Mouse (Mus musculus) cerebral cortex, adult 2 months (tissue): ENCODE data around the gene Dennd5b.

ENCODE experiments used
- WGBS: fragments of 180-500 bp; shearing (Covaris S2); methylation state at CpG from one replicate; pipeline ENCODE4 v1.1.7; 2018; 5-methylcytosine and 5-hydroxymethylcytosine counted together

Dennd5b gene

GRCm38 (mm10) chr6:149100174-149101075 is 1.1 kb downstream of the Dennd5b start:
- 2% methylated on average over 52 of the region's 52 CpGs for WGBS

- WGBS: 90% methylated on average over 1 of the region's 1 CpGs
These were observed 4.2 kb downstream of the Dennd5b start for GRCm38 (mm10) chr6:149097276-149097675.

- 88% methylated on average over 2 of the region's 2 CpGs for WGBS
These were observed 5.2 kb downstream of the Dennd5b start for GRCm38 (mm10) chr6:149096233-149096632.

- WGBS: 42% methylated on average over 6 of the region's 6 CpGs
These were observed 6.1 kb downstream of the Dennd5b start for GRCm38 (mm10) chr6:149095389-149095788.

GRCm38 (mm10) chr6:149094555-149094954 is 6.9 kb downstream of the Dennd5b start:
- 33% methylated on average over 1 of the region's 1 CpGs for WGBS

GRCm38 (mm10) chr6:149093465-149093864 is 8.0 kb downstream of the Dennd5b start:
- 59% methylated on average over 5 of the region's 5 CpGs for WGBS

GRCm38 (mm10) chr6:149092406-149092805 is 9.1 kb downstream of the Dennd5b start:
- WGBS: 71% methylated on average over 6 of the region's 6 CpGs

- WGBS: 87% methylated on average over 1 of the region's 1 CpGs
These were observed 24.2 kb downstream of the Dennd5b start for GRCm38 (mm10) chr6:149077136-149077808.

GRCm38 (mm10) chr6:149073854-149074253 is 27.6 kb downstream of the Dennd5b start:
- WGBS: 48% methylated on average over 4 of the region's 4 CpGs

GRCm38 (mm10) chr6:149072873-149073272 is 28.6 kb downstream of the Dennd5b start:
- 53% methylated on average over 3 of the region's 3 CpGs for WGBS

GRCm38 (mm10) chr6:149070592-149071124 is 30.8 kb downstream of the Dennd5b start:
- 71% methylated on average over 4 of the region's 4 CpGs for WGBS

GRCm38 (mm10) chr6:149060670-149061387 is 40.7 kb downstream of the Dennd5b start:
- WGBS: 46% methylated on average over 5 of the region's 5 CpGs

GRCm38 (mm10) chr6:149057947-149058391 is 43.5 kb downstream of the Dennd5b start:
- 31% methylated on average over 3 of the region's 3 CpGs for WGBS

- WGBS: 84% methylated on average over 2 of the region's 2 CpGs
These were observed 46.7 kb downstream of the Dennd5b start for GRCm38 (mm10) chr6:149054780-149055179.

GRCm38 (mm10) chr6:149050978-149051723 is 50.3 kb downstream of the Dennd5b start:
- 72% methylated on average over 4 of the region's 4 CpGs for WGBS

GRCm38 (mm10) chr6:149040099-149040498 is 61.4 kb downstream of the Dennd5b start:
- 79% methylated on average over 4 of the region's 4 CpGs for WGBS

- WGBS: 66% methylated on average over 5 of the region's 5 CpGs
These were observed 69.3 kb downstream of the Dennd5b start for GRCm38 (mm10) chr6:149032198-149032597.

GRCm38 (mm10) chr6:149018431-149018830 is 83.0 kb downstream of the Dennd5b start:
- WGBS: 87% methylated on average over 5 of the region's 5 CpGs

- WGBS: 59% methylated on average over 7 of the region's 7 CpGs
These were observed 96.5 kb downstream of the Dennd5b start for GRCm38 (mm10) chr6:149005009-149005408.

GRCm38 (mm10) chr6:148994327-148994999 is 107.0 kb downstream of the Dennd5b start:
- 78% methylated on average over 5 of the region's 5 CpGs for WGBS
